Mouse (Mus musculus) embryonic facial prominence, embryonic 13.5 days (tissue): ENCODE data around the gene Gm45233. TPM values are rescaled to one million over a fixed set of nuclear protein-coding genes. Genes with fewer than 3 reads are reported as not detected.

Source experiments
- microRNA-seq: library from miRNA; unstranded; fragments of <30 nt; microRNA quantifications from one replicate; pipeline ENCODE4, GENCODE M21; 2016
- polyA plus RNA-seq: library from polyadenylated mRNA; unstranded; fragments of >200 nt; fragmentation: Nextera tagmentation; extraction: Ambion mirVana; gene quantifications from 2 replicates; pipeline ENCODE4 v1.2.1, GENCODE M21; 2015

Gene Gm45233
- polyA plus RNA-seq, 1 experiment from 2014 or later, result 0.86 TPM

Small RNA genes within 50 kb of the gene (microRNA-seq; reads per million reads assigned to microRNA genes)
- gene Mir7051, result not detected

Other genes starting within 250 kb of the Gm45233 start
- 12.8 and 14.1 TPM in 2 replicates for gene Zfp715, start 130.8 kb upstream of the Gm45233 start, polyA plus RNA-seq
- gene Siglecf, start 92.8 kb upstream of the Gm45233 start, polyA plus RNA-seq, result 0.14 and 0.28 TPM in 2 replicates
- gene Siglecg, start 35.9 kb upstream of the Gm45233 start, polyA plus RNA-seq, result 0.12 TPM in 1 of 2 replicates, not detected in the other
- gene Lim2, start 16.5 kb upstream of the Gm45233 start, polyA plus RNA-seq, result not detected in 2 replicates
- gene Nkg7, start 7.1 kb upstream of the Gm45233 start, polyA plus RNA-seq, result 1.1 TPM in 2 replicates
- not detected in 2 replicates for gene Cldnd2, start 3.3 kb upstream of the Gm45233 start, polyA plus RNA-seq
- 255 and 265 TPM in 2 replicates for gene Etfb, start within 50 bp of the Gm45233 start, polyA plus RNA-seq
- gene Vsig10l, start 19.0 kb downstream of the Gm45233 start, polyA plus RNA-seq, result 4.4 and 5.8 TPM in 2 replicates
- 1.6 and 1.8 TPM in 2 replicates for gene Iglon5, start 45.9 kb downstream of the Gm45233 start, polyA plus RNA-seq
- not detected in 2 replicates for gene 4931406B18Rik, start 61.8 kb downstream of the Gm45233 start, polyA plus RNA-seq
- gene Cd33, start 100.3 kb downstream of the Gm45233 start, polyA plus RNA-seq, result 1.8 and 2.0 TPM in 2 replicates
- 5.1 and 6.6 TPM in 2 replicates for gene Zfp658, start 118.1 kb downstream of the Gm45233 start, polyA plus RNA-seq
- gene Zfp719, start 135.5 kb downstream of the Gm45233 start, polyA plus RNA-seq, result 13.8 and 14.3 TPM in 2 replicates
- not detected in 2 replicates for gene Zfp819, start 163.0 kb downstream of the Gm45233 start, polyA plus RNA-seq
- gene Ceacam18, start 190.6 kb downstream of the Gm45233 start, polyA plus RNA-seq, result 0.12 TPM in 1 of 2 replicates, not detected in the other
- 0.69 and 1.3 TPM in 2 replicates for gene Siglece, start 216.0 kb downstream of the Gm45233 start, polyA plus RNA-seq
- gene Ctu1, start 227.9 kb downstream of the Gm45233 start, polyA plus RNA-seq, result 14.3 and 14.5 TPM in 2 replicates
- not detected in 2 replicates for gene Klk14, start 246.3 kb downstream of the Gm45233 start, polyA plus RNA-seq